Mouse (Mus musculus) cerebellum, adult 11 months (tissue): Measurements from ENCODE around the gene Tmed10.

ENCODE experiments used
- DNase-seq: peaks from one replicate; pipeline ENCODE4 v3.0.0; 2022

Gene Tmed10

DNA sequence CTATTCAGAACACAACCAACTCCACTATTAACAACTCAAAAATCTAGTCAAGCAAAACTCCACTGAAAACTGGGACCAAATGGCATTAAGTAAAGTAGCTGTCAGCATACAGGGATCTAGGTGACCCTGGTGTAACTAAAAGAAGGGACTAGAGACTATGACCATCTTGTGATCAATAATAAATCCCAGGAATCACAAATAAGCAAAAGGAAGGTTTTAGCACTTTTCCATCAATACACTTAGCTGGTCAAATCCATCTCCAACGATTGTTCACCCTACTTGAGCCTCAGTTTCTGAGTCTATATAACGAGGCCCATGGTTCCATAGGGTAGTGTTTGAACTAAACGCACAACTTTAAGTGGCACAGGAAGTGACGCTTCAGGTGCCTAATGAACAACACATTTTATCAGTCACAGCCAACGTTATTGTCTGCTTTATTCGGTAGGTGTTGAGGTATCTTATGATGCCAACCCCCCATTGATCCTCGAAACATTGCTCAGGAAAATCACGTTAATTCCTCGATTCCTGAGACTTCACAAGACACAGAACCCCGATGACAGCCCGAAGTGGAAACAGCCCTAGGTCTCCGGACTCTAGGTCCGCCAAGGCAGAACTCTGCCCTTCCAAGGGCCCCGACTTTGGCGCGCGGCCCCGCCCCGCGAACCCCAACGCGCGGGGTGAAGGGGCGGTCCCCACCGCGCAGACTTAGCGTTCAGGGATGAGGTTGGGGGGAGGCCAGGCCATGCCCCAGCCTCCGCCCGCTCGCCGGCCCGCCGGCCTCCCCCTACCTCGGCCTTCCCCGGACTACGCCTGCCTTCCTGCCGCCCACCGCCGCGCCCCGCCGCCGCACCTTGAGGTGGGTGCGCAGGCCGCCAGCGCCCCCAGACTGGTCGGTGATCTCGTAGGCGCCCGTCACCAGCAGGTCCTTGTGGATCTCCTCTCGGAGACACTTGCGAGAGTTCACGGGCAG is 771 bp downstream of the Tmed10 start:
- DNase-seq, result peak; percentile 53

DNA sequence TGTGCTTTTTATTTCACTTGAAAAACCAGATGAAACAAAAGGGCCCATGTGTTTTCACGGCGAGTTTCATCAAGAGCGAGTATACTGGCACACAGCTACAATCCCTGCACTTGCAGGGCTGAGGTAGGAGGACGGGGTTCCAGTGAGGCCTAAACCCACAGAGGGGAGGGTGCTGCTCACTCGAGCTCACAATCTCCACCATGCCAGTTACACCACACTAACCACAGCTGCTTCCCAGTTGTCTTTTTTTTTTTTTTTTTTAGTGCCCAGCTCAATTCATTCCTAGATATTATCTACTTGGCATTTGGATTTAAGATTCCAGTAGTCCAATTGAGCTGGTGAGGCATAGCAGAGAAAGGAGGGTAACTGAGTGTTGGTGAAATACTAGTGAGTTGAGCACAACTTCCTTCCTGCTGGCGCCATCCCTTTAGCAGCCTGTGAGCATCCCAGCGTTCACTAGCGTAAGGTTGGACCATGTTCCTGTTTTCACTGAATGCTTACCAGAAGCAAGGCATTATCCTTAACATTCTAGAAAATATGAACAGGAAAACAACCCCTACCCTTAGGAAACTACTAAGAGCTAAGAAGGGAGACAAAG is 2.5 kb downstream of the Tmed10 start:
- DNase-seq, result no peak

DNA sequence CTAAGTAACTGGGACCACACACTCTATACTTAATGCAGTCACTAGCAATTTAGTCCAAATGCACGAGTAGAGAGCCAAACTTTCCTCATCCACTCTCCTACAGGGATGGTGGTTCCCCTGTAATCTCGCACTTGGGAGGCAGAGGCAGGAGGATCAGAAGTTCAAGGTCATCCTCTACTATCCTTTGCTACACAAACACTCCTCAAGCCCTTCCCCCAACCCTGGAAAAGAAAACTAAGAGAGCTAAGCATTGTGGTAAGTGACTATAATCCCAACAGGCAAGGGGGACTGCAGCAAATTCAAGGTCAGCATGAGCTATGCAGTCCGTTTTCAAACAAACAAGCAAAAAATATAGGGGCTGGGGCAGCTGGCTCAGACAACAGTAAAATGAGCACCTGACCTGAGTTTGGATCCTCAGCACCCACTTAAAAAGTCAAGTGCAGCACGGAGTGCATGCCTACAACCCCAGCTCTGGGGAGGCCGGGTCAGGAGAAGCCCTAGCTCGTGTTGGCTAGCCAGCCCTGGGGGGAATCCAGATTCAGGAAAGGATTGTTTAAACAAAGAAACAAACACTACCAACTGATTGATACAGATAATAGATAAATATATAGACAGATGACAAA is 6.1 kb downstream of the Tmed10 start:
- DNase-seq, result no peak

DNA sequence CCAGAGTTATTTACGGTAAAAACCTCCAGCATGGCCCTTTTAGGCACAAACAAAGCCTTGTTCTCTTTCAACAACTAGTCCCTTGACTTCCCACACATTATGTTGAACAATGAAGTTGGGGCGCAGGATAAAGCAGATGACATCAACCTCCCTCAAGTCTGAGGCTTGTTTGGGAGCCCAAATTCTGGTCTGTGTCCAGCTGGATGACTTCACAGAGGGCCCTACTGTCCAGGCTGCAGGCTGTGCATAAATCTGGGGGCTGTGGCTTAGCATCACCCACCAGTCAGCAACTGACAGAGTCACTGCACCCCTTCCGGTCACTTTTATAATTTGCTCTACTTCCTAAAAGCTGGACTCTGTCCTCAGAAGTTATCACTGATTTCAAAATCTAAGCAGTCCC is 8.4 kb downstream of the Tmed10 start:
- DNase-seq, result peak; percentile 17

DNA sequence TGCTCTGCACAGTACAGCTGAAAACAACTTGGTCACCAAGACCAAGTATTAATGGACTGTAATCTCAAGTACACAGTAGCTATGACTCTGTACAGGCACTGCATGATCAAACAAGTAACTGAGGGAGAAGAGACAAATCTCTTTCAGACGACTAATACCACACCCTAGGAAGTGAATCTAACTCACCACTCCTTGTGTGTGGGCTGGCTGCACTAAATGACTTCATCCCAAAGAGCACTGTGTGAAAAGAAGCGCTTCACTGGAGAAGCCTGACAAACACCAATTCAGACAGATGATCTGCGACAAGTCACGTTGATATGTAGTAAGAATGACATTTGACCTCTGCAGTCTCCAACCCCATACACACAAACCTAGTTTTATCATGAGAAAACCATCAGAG is 12.1 kb downstream of the Tmed10 start:
- DNase-seq, result no peak

DNA sequence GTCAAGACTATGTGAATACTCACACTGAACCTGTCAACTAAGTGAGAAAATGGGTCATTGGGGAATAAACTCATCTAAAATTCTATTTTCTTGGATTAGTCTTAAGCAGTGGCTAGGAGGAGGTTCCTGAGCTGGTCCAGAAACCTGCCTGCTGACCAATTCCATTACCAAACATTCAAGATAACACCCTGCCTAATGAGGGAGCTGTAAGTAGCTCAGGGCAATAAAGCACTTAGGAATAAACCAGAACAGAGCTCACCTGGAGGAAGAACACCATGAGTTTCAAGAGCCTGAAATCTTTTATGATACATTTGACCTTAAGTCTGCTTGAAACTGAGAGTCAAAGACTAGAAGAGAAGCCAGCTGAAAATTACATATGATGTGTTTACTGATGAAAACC is 13.1 kb downstream of the Tmed10 start:
- no peak for DNase-seq

DNA sequence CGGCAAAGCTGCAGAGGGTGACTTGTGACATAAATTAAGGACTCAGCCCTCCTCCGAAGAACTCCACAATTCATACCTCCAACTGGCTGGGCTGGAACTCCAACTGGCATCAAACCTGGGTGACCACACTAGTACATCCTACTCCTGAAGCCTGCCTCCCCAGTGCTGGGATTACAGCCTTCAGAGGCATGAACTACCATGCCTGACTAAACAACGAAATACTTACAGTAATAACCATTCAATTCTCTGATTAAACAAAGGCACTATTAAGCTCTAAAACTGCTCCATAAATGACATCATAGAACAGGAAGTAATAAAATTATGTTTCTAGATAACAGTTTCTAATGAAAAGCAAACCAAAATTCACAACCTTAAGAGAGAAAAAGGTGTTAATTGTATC is 13.5 kb downstream of the Tmed10 start:
- no peak for DNase-seq

DNA sequence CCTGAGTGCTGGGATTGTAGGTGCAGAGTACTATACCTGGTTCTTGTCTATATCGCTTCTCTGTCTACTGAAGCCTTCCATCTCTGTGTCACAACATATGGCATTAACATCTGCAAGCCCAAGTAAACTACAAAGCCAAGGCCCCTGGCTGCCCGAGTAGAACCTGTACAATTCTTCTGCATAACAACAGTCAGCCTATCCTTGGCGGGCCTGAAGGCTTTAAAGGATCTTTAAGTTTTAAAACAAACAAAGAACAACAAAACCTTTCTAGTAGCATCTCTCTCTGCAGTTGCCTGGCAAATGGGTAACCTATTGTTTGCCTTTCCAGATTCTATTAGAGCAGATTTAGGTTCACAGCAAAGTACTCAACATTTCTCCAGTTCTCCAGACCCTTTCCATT is 20.6 kb downstream of the Tmed10 start:
- DNase-seq, result no peak

DNA sequence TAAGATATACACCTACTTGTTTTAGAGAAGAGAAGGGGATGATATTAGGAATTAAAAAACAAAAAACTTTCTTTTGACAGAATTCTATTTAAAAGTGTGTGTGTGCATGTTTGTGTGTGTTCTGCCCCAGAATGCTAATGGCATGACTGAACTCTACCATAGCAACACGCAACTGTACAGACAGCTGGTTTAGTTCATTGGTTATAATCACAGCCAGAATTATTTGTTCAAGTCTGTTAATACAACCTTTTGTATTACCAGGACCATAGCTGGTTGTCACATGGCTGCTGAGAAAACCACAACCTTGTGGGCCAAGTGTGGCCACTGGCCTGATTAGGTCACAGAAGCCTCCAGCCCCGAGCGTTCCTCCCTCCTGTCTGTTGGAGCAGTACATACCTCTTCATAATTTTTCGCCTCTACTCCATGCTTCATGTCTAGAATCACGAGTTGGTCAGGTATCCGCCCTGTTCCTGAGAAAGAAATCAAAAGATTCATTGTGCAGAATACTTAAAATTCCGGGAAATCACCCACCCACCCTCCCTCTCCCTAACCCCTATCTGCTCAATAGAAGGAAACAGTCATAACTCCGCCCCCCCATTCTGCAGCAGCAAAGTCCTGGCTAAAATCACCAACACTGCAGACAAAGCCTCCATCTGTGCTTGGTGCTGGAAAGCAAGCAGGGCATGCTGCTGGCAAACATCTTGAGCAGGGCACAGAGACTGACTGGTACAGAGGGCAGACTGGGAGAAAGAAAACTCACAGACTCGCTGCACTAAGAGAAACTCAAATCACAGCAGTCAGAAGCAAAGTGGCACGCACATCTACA is 24.0 kb downstream of the Tmed10 start:
- peak; percentile 22 for DNase-seq

DNA sequence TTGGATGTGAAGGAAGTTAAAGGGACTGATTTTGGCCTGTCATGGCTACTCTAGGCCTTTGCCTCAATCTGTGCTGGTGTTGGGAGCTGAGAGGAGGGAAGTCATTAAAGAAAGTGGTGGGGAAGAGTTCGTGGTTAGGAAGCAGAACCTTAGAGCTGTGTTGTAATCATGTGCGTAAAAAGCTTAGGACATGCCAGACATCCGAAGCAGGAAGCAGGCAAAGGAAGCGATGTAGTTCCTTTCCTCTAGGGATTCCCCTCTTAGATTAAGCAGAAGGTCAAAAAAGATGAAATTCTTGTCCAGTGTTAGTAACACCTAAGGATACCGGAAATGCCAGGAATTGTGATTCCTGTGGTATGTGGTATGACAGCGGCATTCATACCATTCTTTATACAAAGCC is 26.3 kb downstream of the Tmed10 start:
- DNase-seq, result no peak

DNA sequence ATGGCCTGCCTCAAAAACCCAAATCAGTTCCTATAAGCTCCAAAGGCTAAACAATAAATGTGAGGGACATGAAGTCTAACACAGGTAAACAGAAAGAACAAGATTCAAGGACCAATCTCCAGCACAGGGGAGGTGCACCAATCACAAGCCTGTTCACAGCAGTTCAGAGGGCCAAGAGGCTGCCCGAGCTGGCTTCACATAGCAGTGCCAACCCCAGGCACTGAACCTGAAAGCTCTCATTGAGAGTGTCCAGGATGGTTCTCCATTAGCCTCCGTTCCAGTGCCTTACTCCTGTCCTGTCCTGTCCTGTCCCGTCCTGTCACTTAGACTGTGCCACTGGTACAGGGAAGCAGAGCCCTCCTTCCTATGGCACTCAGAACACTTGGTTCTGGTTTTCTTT is 27.5 kb downstream of the Tmed10 start:
- no peak for DNase-seq

DNA sequence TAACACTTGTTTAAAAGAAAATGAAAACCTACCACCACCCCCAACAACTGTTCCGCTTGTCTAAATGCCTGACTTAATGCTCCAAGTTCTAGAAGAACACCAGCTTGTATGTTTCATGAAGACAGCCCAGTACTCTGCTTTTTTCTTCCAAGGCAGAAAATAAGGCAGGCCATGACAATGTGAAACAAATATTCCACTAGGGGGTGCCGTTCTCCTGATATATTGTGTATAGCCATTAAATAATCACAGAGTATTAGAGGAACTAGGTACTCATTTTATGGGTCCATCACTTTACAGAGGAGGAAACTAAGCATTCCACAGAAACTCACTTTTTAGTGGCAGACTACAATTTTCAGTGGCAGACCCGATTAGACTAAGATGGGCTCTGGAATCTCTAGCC is 28.3 kb downstream of the Tmed10 start:
- DNase-seq, result peak; percentile 33

DNA sequence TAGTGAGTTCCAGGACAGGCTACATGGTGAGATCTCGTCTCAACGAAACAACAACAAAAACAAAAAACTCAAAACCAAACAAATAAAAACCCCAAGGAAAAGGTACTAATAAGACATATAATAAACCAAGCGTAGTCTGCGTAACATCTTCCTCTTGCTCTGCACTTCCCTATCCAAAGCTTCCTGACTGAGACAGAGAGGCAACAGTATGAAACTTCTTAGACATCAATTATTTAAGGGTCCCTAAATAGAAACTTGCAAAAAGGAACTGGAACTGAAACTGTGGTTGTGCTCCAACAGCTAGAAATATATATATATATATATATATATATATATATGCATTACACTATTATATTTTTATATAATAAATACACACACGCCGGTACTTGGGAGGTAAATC is 29.1 kb downstream of the Tmed10 start:
- no peak for DNase-seq

DNA sequence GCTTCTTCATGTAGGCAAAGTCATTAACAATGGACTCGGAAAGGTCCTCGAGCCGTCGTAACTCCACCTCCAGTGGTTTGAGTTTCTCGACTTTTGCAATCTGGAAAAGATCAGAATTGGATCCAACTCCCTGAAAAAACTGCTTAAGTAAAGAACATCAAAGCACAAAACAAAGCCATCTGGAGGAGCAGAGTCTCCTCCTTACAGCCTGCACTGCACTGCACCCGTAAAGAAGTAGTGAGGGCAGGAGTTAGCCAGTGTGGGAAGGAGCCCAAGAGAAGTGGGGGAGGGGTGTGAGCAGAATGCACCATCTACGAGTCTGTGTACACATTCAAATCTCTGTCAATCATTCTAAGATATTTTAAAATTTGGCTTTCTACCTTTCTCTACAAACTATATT is 30.4 kb downstream of the Tmed10 start:
- DNase-seq, result no peak

DNA sequence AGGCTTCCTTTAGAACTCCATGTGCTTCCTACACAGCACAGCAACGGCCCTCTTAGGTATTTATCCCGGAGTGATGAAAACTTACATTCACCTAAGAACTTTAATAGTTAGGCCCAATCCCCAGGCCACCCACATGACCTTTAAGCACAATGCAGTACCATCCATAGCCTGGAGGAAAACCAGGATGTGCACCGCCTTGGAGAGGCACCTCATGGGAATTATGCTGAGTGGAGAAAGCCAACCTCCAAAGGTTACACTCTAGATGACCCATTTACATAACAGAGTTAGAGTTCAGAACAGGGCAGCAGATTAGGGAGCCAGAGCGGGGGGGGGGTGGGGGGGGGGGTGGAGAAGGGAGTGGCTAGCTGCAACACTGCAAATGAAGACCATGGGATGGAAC is 32.3 kb downstream of the Tmed10 start:
- DNase-seq, result no peak

DNA sequence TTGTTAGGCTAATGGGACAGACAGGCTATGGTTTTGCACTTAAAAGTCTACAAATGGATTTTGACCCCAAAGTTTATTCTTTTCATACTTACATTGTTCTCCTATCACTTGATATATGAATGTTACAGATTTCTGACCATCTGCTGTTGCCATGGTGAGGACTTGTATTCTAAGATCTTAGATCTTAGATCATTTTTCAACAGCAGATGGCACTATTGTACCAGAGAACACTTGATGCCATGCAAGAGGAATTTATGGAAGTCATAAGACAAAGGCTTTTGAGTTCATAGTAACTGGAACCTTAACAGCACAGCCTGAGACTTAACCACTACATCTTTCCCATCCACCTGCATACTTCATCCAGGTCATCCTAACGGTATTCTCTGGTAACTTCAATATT is 33.5 kb downstream of the Tmed10 start:
- peak; percentile 8 for DNase-seq

DNA sequence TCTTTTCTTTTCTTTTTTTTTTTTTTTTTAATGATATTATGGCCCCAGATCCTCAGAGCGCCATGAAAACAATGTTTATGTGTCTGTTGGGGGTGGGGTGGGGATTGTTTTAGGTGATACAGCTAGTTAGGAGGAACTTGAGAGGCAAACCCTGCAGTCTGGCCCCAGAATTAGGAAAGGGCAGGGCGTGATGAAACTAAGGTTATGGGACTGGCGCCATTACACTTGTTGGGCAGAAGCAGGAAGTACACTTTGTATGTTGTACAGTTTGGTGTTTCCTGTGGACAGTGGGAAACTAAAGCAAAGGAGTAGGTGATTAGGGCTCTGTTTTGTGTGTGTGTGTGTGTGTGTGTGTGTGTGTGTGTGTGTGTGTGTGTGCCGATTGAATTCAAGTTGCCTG is 34.7 kb downstream of the Tmed10 start:
- no peak for DNase-seq

DNA sequence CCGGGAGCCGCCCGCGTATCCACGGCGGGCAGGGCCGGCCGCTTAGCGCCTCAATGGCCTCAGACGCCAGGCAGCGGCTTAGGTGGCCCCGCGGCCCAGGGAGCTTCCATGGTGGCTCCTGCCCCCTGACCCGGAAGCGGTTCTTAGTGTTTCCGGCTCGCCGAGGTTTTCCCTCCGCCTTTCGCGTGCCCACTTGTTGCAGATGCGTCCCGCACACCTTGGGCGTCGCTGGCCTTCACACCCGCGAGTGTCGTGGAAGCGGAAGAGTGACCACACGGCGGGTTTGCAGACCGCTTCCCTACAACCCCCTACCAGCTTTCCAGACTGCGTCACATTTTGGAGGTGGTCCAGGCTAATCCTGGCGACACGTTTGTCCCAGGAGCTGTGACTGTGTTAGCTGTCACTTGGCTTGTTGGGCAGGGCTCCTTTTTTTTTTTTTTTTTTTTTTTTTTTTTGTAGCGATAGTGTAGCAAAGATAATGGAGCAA is 35.4 kb downstream of the Tmed10 start, which contains the start of gene Nek9:
Gene Nek9, minus strand, starts transcription at position 120 of the 487 bp plus-strand sequence.
- peak; percentile 90 for DNase-seq

DNA sequence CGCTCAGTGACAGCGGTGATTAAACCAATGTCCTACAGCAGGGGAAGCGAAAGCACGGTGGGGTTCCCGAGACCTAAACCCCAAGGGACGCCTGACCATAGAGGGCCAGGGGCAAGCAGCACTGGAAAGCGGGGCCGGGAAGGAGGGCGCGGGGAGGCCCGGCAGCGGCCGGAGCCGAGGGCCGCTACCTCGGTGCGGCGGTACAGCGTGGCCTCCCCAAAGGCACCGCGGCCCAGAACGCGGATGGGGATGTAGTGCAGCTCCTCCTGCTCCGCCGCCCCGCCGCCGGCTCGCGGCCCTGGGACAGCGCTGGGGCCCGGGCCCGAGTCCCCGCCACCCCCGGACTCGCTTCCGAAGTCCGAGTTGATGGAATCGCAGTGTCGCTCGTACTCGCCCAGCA is 35.8 kb downstream of the Tmed10 start:
- DNase-seq, result no peak

DNA sequence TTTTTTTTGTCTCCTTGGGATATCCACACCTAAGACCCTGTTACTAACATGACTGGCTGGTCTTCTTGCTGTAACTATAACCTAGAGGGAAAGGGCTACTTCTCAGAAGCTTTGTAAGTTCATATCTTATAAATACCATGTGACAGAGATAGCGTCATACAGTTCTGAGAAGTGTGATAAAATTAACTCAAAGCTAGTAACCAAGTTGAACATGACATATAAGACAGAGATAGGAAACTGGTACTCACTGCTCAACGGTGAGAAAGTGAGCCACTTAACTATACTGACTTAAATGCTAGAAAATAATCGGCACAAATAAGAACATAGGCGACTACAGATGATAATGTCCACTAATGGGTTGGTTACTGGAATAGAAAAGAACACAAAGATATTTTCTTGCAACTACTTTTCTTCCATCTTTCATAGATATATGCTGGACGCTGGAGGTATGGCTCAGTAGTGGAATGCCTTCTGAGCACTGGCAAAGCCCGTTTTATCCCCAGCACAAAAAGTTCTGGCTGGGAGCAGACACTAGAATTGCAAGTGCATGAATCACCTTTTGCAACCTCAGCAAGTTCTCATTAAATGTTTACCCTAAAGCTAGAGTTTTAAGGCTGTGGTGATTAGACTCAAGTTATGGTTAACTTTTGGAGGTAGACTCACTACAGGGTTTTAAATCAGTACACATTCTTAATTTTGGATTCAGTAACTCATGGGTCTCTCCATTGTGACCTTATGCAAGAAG is 36.9 kb downstream of the Tmed10 start:
- no peak for DNase-seq

DNA sequence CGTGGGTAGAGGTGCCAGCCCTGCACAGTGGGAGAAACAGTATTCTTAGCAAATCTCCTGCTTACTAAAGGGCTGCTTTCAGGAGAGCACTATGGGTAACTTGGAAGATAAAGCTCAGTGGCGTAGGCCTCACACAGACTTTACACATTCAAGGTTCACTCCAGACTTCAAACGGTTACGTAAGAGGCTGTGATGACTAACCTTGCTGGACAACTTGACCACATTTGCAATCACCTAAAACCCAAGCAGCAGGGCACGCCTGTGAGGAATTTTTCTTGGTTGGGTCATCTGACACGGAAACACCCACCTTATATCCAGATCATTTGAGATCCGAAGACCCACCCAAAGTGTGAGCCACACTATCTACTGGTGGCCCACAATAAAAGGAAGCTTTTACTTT is 44.5 kb downstream of the Tmed10 start:
- DNase-seq, result no peak

DNA sequence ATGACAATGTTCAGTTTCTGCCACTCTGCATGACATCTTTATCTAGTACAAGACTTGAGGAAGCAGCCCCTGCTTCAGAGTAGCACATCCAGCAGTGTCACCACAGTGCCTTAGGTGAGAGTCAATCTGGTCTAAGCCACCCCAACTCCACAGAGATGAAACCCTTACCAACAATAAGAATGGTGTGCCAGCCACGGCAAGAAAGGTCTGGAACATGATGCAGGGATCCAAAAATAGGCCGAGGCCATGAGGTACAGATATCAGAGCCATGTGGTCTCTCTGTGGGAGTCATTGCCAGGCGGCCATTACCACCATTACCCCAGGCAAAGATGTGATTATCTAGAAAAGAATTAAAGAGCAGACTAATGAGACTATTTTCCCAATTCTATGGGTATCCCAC is 66.0 kb downstream of the Tmed10 start:
- peak; percentile 39 for DNase-seq
